Mouse (Mus musculus) heart, adult 2 months (tissue): Measurements from ENCODE around the gene Fbxw5. TPM values are rescaled to one million over a fixed set of nuclear protein-coding genes. Genes with fewer than 3 reads are reported as not detected.
"Not testable (repeated sequence)": the region's sequence is repeated elsewhere in the genome, so short reads cannot be mapped to it uniquely, and the experiment has no call there.

Experiments
- DNase-seq, 2 experiments: peaks; one replicate each; pipeline ENCODE4 v3.0.0; 2021
- H3K27ac ChIP-seq: fragments of 200-600 bp; 2 replicates; pipeline ENCODE4 v1.8.1; 2022
- H3K27me3 ChIP-seq: fragments of 200-500 bp; 2 replicates; pipeline ENCODE4 v1.6.1; 2012; ENCODE audit warnings: mild to moderate bottlenecking, low read length, inconsistent platforms, mixed read lengths; ENCODE audit not compliant: control insufficient read depth, insufficient read depth
- H3K36me3 ChIP-seq: fragments of 200-500 bp; 2 replicates; pipeline ENCODE4 v1.6.1; 2012; ENCODE audit warnings: low read length, inconsistent platforms; ENCODE audit not compliant: control insufficient read depth, insufficient read depth
- H3K4me1 ChIP-seq: fragments of 200-500 bp; 2 replicates; pipeline ENCODE4 v1.6.1; 2011; ENCODE audit warnings: low read length; ENCODE audit not compliant: control insufficient read depth, insufficient read depth
- H3K4me3 ChIP-seq: fragments of 200-600 bp; 2 replicates; pipeline ENCODE4 v1.8.1; 2022
- H3K79me2 ChIP-seq: fragments of 200-500 bp; replicated peaks from 2 replicates; pipeline ENCODE4 v1.6.1; 2012; ENCODE audit warnings: mild to moderate bottlenecking, inconsistent platforms, low read length, moderate library complexity, mixed read lengths; ENCODE audit not compliant: control insufficient read depth, insufficient read depth
- H3K9ac ChIP-seq: fragments of 200-500 bp; 2 replicates; pipeline ENCODE4 v1.6.1; 2012; ENCODE audit warnings: low read depth, mild to moderate bottlenecking, control low read depth, inconsistent platforms, low read length, mixed read lengths
- CTCF ChIP-seq: fragments of 200-600 bp; IDR thresholded peaks from 2 replicates; pipeline ENCODE4 v1.8.1; 2022; ENCODE audit warnings: antibody characterized with exemption, mild to moderate bottlenecking, moderate library complexity
- EP300 ChIP-seq: fragments of 200-500 bp; IDR thresholded peaks from 2 replicates; pipeline ENCODE4 v1.6.1; 2011; ENCODE audit warnings: low read depth, low read length, control low read depth; ENCODE audit not compliant: insufficient read depth
- POLR2A ChIP-seq: fragments of 200-500 bp; IDR thresholded peaks from 2 replicates; pipeline ENCODE4 v1.6.1; 2011; ENCODE audit warnings: mild to moderate bottlenecking, low read depth, low read length, control low read depth; ENCODE audit not compliant: insufficient read depth
- WGBS: fragments of 180-500 bp; shearing (Covaris S2); methylation state at CpG from one replicate; pipeline ENCODE4 v1.1.7; 2018; 5-methylcytosine and 5-hydroxymethylcytosine counted together
- intact Hi-C: fragments of 180-260 bp; cut with DNase I; formaldehyde crosslinking; loops from one replicate; pipeline ENCODE4 v1.15.1; 2025
- polyA plus RNA-seq: library from polyadenylated mRNA; depleted of rRNA; stranded (reverse); fragments of >200 nt; gene quantifications from 2 replicates; pipeline ENCODE4 v1.2.3, GENCODE M21; 2012; rRNA removed
- total RNA-seq, 2 experiments: library from RNA; stranded (reverse); gene quantifications; 2 replicates each; pipeline ENCODE4 v1.2.3; 2021

The Fbxw5 gene
- total and polyA plus RNA-seq, 3 experiments = 41.0 to 84.8 (median 82.7) TPM

DNA sequence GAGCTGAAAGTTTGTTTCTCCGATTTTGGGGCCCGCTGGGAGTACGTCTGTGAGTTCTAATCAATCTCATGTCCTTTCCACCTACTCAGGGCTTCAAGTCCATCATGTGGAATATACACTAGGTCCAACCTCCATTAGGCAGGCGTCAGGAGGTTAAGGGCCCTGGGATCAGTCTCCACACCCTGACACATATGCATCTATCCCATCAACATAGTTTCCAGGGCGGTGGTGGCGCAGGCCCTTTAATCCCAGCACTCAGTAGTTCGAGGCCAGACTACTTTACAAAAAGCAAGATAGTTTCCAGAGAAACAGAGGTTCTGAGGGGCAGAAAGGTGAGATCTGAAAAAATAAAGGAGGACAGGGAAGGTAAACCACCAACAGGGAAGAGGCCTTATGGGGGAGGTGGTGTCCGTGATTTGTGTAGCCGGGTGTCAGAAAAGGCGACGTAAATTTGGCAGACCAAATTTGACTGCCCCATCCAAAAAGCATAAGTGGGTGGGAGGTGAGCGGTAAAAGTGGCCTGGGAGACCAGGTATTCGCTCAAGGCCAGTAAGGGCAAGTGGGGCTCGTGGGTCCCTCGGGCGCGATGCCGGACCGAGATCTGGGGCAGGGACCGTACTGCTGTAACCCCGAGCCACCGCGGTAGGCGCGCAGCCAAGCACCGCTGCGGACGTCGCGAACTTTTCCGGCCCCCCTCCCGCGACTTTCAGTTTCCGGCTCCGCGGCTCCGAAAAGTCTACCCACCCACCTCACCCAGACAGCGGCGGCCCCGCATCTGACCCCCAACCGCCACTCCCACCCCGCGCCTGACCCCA, 45.7 kb downstream of the Fbxw5 start:
- Histone ChIP-seq H3K36me3 (no peaks in the 10 kb centered on the region), H3K4me1 (peaks cover 10% of the 10 kb centered on the region), H3K4me3 (peak overlapping the region; percentile 73), H3K79me2 (peaks cover 11% of the 10 kb centered on the region), H3K9ac (peak overlapping the region; percentile 98), H3K27ac (peak overlapping the region; percentile 96), H3K27me3 (no peaks in the 10 kb centered on the region)
- intact Hi-C loops = loop anchor here (5.0 kb wide), 1 partner anchor 44 kb away; the partner anchor contains the start of genes C8g and Fbxw5
- WGBS = 4% methylated on average over 43 of the region's 43 CpGs
- TF ChIP-seq POLR2A (no peak), EP300 (no peak), CTCF (0 out of 2 replicates have a peak, but pooled peaks have one; percentile 2)
- DNase-seq = no peak

DNA sequence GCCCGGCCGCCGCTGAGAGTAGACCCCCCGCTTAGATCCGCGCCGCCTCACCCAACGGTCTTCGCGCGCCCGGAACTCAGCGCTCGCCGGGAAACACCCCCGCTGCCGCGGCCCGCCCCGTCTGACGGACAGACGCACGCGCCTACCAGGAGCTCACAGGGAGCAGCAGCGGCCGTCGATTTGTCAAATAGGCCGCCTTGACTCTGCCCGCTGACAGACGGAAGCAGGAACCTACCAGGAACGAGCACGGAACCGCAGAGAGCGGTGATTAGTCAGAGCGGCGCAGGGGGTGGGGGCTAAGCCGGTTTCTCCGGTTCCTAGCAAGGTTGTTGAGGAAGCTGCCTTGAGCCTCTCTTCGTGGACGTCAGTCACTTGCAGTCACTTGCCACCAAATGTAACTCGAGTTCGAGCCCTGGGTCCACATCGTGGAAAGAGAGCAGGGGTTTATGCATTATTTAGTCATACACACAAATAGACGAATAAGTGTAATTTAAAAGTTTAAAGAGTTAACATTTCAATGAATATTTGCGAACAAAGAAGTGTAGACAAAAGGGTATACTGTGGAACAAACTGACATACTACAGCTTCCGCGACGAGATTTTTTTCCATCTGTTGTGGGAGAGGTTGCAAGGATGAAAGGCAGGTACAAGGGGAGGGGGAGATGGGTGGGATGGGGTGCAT, 46.4 kb downstream of the Fbxw5 start, which contains the start of gene Traf2:
TSS of gene Traf2 (minus strand) at position 130 of the 681 bp plus-strand sequence.
- Histone ChIP-seq H3K79me2 (peaks cover 11% of the 10 kb centered on the region), H3K4me3 (peak within 1 kb of the TSS; percentile 73), H3K4me1 (peaks cover 10% of the 10 kb centered on the region), H3K27ac (peak within 1 kb of the TSS; percentile 96), H3K9ac (peak within 1 kb of the TSS; percentile 98), H3K27me3 (no peaks in the 10 kb centered on the region), H3K36me3 (no peaks in the 10 kb centered on the region)
- intact Hi-C loops = loop anchor here (5.0 kb wide), 1 partner anchor 45 kb away; the partner anchor contains the start of genes C8g and Fbxw5
- peak; percentile 99 for DNase-seq
- TF ChIP-seq EP300 (0 out of 2 replicates have a peak, but pooled peaks have one; percentile 22), POLR2A (peak; percentile 86), CTCF (no peak)
- WGBS = 2% methylated on average over 48 of the region's 48 CpGs

DNA sequence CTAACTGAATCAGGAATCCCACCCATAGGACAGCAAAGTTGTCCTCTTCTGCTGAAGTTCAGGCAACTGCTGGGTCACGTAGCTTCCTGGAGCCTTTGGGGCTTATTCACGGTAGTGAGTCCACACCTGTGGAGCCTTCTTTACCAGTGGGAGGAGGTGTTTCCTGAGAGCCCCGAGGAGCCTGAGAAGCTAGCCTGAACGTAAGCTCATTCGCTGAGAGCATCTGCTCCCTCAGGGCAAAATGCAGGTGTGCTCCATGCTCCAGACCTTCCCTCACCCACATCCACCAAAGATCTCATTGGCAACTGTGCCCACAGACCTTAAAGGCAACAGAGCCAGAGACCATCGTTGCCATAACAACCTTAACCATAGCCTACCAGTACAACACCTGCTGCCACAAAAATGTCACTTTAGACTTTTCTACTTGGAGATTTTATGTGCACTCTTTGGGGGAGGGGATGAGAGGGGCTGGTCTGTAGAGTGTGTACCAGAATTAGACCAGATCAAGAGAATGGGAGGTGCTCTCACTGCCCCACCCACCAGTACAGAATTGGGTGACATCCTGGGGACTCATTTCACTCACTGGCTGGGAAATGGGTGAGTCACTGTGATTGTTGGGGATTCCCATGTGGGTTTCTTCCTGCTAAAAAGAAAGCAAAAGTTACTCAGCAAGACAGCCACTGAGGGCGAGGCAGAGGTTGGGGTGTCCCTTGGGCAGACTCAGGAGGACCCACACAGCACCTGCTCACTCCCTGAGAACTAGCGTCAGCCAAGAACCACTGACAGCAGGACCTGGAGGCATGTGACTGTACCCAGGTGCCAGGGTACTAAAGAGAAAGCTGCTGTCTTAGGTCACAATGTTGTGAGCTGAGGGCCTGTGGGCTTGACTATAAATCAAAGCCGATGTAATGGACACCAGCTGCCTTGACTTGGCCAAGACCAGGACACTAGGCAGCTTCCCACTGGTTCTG, 48.8 kb downstream of the Fbxw5 start:
- no peaks in the 10 kb centered on the region for H3K36me3 ChIP-seq
- intact Hi-C loops = loop anchor here (5.0 kb wide), 1 partner anchor 47 kb away; the partner anchor contains the start of genes C8g and Fbxw5
- DNase-seq = no peak
- WGBS = 55% methylated on average over 9 of the region's 9 CpGs
- peaks cover 10% of the 10 kb centered on the region for H3K79me2 ChIP-seq
- TF ChIP-seq POLR2A (peak; percentile 45; the same call in 1 of the 2 replicates), EP300 (no peak)
- H3K27me3 ChIP-seq = no peaks in the 10 kb centered on the region
- no peak overlapping the region for H3K9ac ChIP-seq
- no peak overlapping the region for H3K4me3 ChIP-seq
- no peak overlapping the region for H3K27ac ChIP-seq
- H3K4me1 ChIP-seq = peaks cover 10% of the 10 kb centered on the region

DNA sequence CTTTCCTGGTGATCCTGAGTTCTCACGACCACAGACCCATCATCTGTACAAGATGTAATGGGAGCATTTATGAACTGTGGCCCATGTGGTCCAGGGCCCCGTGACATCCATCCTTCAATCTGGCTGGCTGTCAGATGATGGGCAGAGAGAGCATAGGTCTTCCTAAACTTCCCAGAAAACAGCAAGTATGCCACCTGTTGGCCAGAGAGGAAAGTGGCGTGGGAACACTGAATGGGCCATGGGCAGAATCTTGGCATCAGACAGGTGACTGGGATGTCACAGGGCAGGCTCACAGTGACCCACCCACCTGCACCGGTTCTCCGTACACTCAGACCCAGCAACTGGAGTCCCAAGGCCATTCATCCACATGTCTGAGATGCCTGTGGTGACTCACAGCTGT, 50.6 kb downstream of the Fbxw5 start:
- H3K27me3 ChIP-seq = no peaks in the 10 kb centered on the region
- no peaks in the 10 kb centered on the region for H3K36me3 ChIP-seq
- peak; percentile 88 for TF ChIP-seq CTCF
- no peak for TF ChIP-seq POLR2A
- peaks cover 5% of the 10 kb centered on the region for H3K4me1 ChIP-seq
- peak; percentile 51 to 53 for DNase-seq
- no peak overlapping the region for H3K9ac ChIP-seq
- 30% methylated on average over 5 of the region's 5 CpGs for WGBS
- intact Hi-C loops = loop anchor here (2.0 to 10.0 kb wide), 2 partner anchors 40 to 126 kb away; partner anchors contain the start of genes Abca2 and Fut7
- H3K79me2 ChIP-seq = peaks cover 3% of the 10 kb centered on the region
- H3K4me3 ChIP-seq = no peak overlapping the region
- H3K27ac ChIP-seq = no peak overlapping the region

DNA sequence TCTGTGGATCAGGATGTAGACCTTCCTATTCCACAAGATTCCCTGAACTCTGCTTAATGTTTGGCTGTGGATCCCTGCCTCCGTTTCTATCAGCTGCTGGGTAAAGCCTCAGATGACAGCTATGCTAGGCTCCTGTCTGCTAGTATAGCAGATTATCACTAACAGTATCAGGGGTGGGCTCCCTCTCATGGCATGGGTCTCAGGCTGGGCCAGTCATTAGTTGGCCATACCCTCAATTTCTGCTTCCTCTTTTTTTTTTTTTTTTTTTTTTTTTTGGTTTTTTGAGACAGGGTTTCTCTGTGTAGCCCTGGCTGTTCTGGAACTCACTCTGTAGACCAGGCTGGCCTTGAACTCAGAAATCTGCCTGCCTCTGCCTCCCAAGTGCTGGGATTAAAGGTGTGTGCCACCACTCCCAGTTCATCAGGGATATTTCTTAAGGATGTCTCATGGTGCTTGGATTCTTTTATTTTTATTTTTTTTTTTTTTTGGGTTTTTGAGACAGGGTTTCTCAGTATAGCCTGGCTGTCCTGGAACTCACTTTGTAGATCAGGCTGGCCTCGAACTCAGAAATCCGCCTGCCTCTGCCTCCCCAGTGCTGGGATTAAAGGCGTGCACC, 52.7 kb downstream of the Fbxw5 start:
- H3K27me3 ChIP-seq, H3K4me1 ChIP-seq, H3K27ac ChIP-seq, H3K4me3 ChIP-seq, H3K79me2 ChIP-seq, H3K9ac ChIP-seq, DNase-seq, H3K36me3 ChIP-seq: not testable (repeated sequence)
- intact Hi-C loops = loop anchor here (10.0 kb wide), 1 partner anchor 128 kb away; the partner anchor contains the start of genes Abca2 and Fut7
- WGBS = 83% methylated on average over 4 of the region's 4 CpGs

Other genes with a start within 250 kb of the Fbxw5 start
Only the 30 nearest of the 36 such genes appear.
- gene Lrrc26, start 210.8 kb upstream of the Fbxw5 start, total RNA-seq = not detected
- gene Lrrc26, start 210.8 kb upstream of the Fbxw5 start, polyA plus RNA-seq = 2.9 TPM in 1 of 2 replicates, not detected in the other
- not detected for gene Grin1, start 181.6 kb upstream of the Fbxw5 start, total RNA-seq
- 0.18 and 0.41 TPM in 2 replicates for gene Grin1, start 181.6 kb upstream of the Fbxw5 start, polyA plus RNA-seq
- 10 to 100 TPM; 21.6 to 22.5 TPM for gene Man1b1, start 168.4 kb upstream of the Fbxw5 start, total RNA-seq
- 8.2 and 9.9 TPM in 2 replicates for gene Man1b1, start 168.4 kb upstream of the Fbxw5 start, polyA plus RNA-seq
- gene Dpp7, start 144.4 kb upstream of the Fbxw5 start, total RNA-seq = 1 to 10 TPM; 4.8 to 5.4 TPM
- 11.4 and 11.8 TPM in 2 replicates for gene Dpp7, start 144.4 kb upstream of the Fbxw5 start, polyA plus RNA-seq
- gene Uap1l1, start 135.1 kb upstream of the Fbxw5 start, total RNA-seq = 1 to 10 TPM; 7.2 to 7.9 TPM
- 7.6 and 8.3 TPM in 2 replicates for gene Uap1l1, start 135.1 kb upstream of the Fbxw5 start, polyA plus RNA-seq
- not detected for gene Sapcd2, start 128.4 kb upstream of the Fbxw5 start, total RNA-seq
- 0.20 and 0.26 TPM in 2 replicates for gene Sapcd2, start 128.4 kb upstream of the Fbxw5 start, polyA plus RNA-seq
- 10 to 100 TPM; 11.1 to 13.5 TPM for gene Entpd2, start 104.9 kb upstream of the Fbxw5 start, total RNA-seq
- gene Entpd2, start 104.9 kb upstream of the Fbxw5 start, polyA plus RNA-seq = 36.3 and 37.1 TPM in 2 replicates
- 10 to 100 TPM; 21.3 to 30.4 TPM for gene Npdc1, start 101.4 kb upstream of the Fbxw5 start, total RNA-seq
- 47.8 and 52.2 TPM in 2 replicates for gene Npdc1, start 101.4 kb upstream of the Fbxw5 start, polyA plus RNA-seq
- gene Fut7, start 77.5 kb upstream of the Fbxw5 start, total RNA-seq = under 1 TPM in 1 of 2 experiments, not detected in 1; 0.11 TPM
- 0.43 TPM in 1 of 2 replicates, not detected in the other for gene Fut7, start 77.5 kb upstream of the Fbxw5 start, polyA plus RNA-seq
- 10 to 100 TPM; 36.1 to 41.1 TPM for gene Abca2, start 72.0 kb upstream of the Fbxw5 start, total RNA-seq
- gene Abca2, start 72.0 kb upstream of the Fbxw5 start, polyA plus RNA-seq = 43.4 and 44.2 TPM in 2 replicates
- gene Clic3, start 43.9 kb upstream of the Fbxw5 start, total RNA-seq = 1 to 10 TPM; 1.4 to 1.8 TPM
- gene Clic3, start 43.9 kb upstream of the Fbxw5 start, polyA plus RNA-seq = 4.8 and 7.4 TPM in 2 replicates
- gene Paxx, start 39.7 kb upstream of the Fbxw5 start, total RNA-seq = 10 to 100 TPM; 17.7 to 20.6 TPM
- gene Paxx, start 39.7 kb upstream of the Fbxw5 start, polyA plus RNA-seq = 32.8 and 36.8 TPM in 2 replicates
- gene Ptgds, start 30.7 kb upstream of the Fbxw5 start, total RNA-seq = 100 to 1,000 TPM; 472 to 774 TPM
- 198 and 795 TPM in 2 replicates for gene Ptgds, start 30.7 kb upstream of the Fbxw5 start, polyA plus RNA-seq
- not detected for gene Lcn12, start 6.8 kb upstream of the Fbxw5 start, total RNA-seq
- not detected in 2 replicates for gene Lcn12, start 6.8 kb upstream of the Fbxw5 start, polyA plus RNA-seq
- 1 to 10 TPM; 1.3 to 1.6 TPM for gene C8g, start 969 bp downstream of the Fbxw5 start, total RNA-seq
- gene C8g, start 969 bp downstream of the Fbxw5 start, polyA plus RNA-seq = 4.1 and 6.1 TPM in 2 replicates
- gene Traf2, start 46.2 kb downstream of the Fbxw5 start, total RNA-seq = 10 to 100 TPM; 13.5 to 15.8 TPM
- gene Traf2, start 46.2 kb downstream of the Fbxw5 start, polyA plus RNA-seq = 10.8 and 15.1 TPM in 2 replicates
- 100 to 1,000 TPM; 211 to 222 TPM for gene Edf1, start 57.1 kb downstream of the Fbxw5 start, total RNA-seq
- 81.9 and 110 TPM in 2 replicates for gene Edf1, start 57.1 kb downstream of the Fbxw5 start, polyA plus RNA-seq
- 1 to 10 TPM in 1 of 2 experiments, under 1 TPM in 1; 0.60 to 2.2 TPM for gene Mamdc4, start 74.1 kb downstream of the Fbxw5 start, total RNA-seq
- 1.6 and 8.5 TPM in 2 replicates for gene Mamdc4, start 74.1 kb downstream of the Fbxw5 start, polyA plus RNA-seq
- 10 to 100 TPM; 52.6 to 69.9 TPM for gene Phpt1, start 74.5 kb downstream of the Fbxw5 start, total RNA-seq
- 100 and 101 TPM in 2 replicates for gene Phpt1, start 74.5 kb downstream of the Fbxw5 start, polyA plus RNA-seq
- under 1 TPM; 0.05 to 0.36 TPM for gene Ajm1, start 81.0 kb downstream of the Fbxw5 start, total RNA-seq
- gene Ajm1, start 81.0 kb downstream of the Fbxw5 start, polyA plus RNA-seq = 0.15 and 1.1 TPM in 2 replicates
- gene Rabl6, start 107.8 kb downstream of the Fbxw5 start, total RNA-seq = 10 to 100 TPM; 61.2 to 65.3 TPM
- gene Rabl6, start 107.8 kb downstream of the Fbxw5 start, polyA plus RNA-seq = 48.8 and 56.0 TPM in 2 replicates
- not detected for gene Ccdc183, start 116.9 kb downstream of the Fbxw5 start, total RNA-seq
- gene Ccdc183, start 116.9 kb downstream of the Fbxw5 start, polyA plus RNA-seq = not detected in 2 replicates
- gene Tmem141, start 121.3 kb downstream of the Fbxw5 start, total RNA-seq = 10 to 100 TPM; 29.4 to 32.6 TPM
- 49.2 and 73.7 TPM in 2 replicates for gene Tmem141, start 121.3 kb downstream of the Fbxw5 start, polyA plus RNA-seq
- 1 to 10 TPM; 4.8 to 6.8 TPM for gene Fcna, start 127.3 kb downstream of the Fbxw5 start, total RNA-seq
- 3.4 and 4.0 TPM in 2 replicates for gene Fcna, start 127.3 kb downstream of the Fbxw5 start, polyA plus RNA-seq
- gene Lcn8, start 152.4 kb downstream of the Fbxw5 start, total RNA-seq = 1 to 10 TPM in 1 of 2 experiments, under 1 TPM in 1; 0.98 to 1.2 TPM
- gene Lcn8, start 152.4 kb downstream of the Fbxw5 start, polyA plus RNA-seq = 0.20 TPM in 1 of 2 replicates, not detected in the other
- not detected for gene Lcn5, start 157.2 kb downstream of the Fbxw5 start, total RNA-seq
- not detected in 2 replicates for gene Lcn5, start 157.2 kb downstream of the Fbxw5 start, polyA plus RNA-seq
- not detected for gene Lcn6, start 176.0 kb downstream of the Fbxw5 start, total RNA-seq
- gene Lcn6, start 176.0 kb downstream of the Fbxw5 start, polyA plus RNA-seq = not detected in 2 replicates
- gene Lcn10, start 182.0 kb downstream of the Fbxw5 start, total RNA-seq = not detected
- not detected in 2 replicates for gene Lcn10, start 182.0 kb downstream of the Fbxw5 start, polyA plus RNA-seq
- gene Obp2a, start 199.3 kb downstream of the Fbxw5 start, total RNA-seq = not detected
- gene Obp2a, start 199.3 kb downstream of the Fbxw5 start, polyA plus RNA-seq = not detected in 2 replicates
- gene Bmyc, start 206.0 kb downstream of the Fbxw5 start, total RNA-seq = 10 to 100 TPM; 12.7 to 14.8 TPM
- gene Bmyc, start 206.0 kb downstream of the Fbxw5 start, polyA plus RNA-seq = 11.9 and 21.2 TPM in 2 replicates